Comparison of ENCODE assay signal across 27 mouse cellular contexts in the genomic region with DNA sequence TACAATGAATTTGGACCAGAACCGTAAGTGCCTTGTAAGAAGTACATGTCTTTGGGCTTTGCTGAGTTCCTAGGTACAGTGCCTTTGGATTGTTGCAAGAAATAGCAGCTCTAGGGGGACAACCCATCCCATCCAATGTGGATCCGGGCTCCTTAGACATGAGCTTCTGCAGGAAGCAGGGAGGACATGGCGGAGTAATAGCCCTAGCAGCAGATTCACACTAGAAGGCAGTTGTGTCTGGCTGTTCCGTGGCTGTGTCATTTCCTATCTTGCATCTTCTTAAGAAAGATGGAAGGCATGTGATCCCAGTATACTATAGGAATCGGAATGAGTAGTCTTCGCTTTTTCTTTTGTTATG. TPM values are rescaled to one million over a fixed set of nuclear protein-coding genes. Genes with fewer than 3 reads are reported as not detected.
A peak's percentile ranks its signal among the peaks of the same experiment; 100 is the strongest.
DNase-seq lines count a peak whose midpoint lies in the region; ATAC-seq and TF ChIP-seq lines count a peak whose summit lies in the region.
"Had no signal": no experiment of that assay in that cellular context is flagged by ENCODE, and none has a peak within 500 bp of the region (broad histone marks: within the 10 kb centered on the region; RNA-seq: fewer than 3 reads in every experiment).

No protein-coding gene starts in this region.

- peak; percentile 32; the same call in 1 of the 2 replicates for ATAC-seq in hindbrain, embryonic 11.5 days (ENCODE audit: low FRiP score)
- ATAC-seq in hindbrain, embryonic 14.5 days (ENCODE audit: low FRiP score): no peak
- ATAC-seq in forebrain, embryonic 12.5 days (ENCODE audit: low FRiP score): peak; percentile 20; the same call in 1 of the 2 replicates
- peak; percentile 20; the same call in 1 of the 2 replicates for ATAC-seq in forebrain, embryonic 16.5 days
- ATAC-seq in hindbrain, postnatal 0 days: 0 out of 2 replicates have a peak, but pooled peaks have one; percentile 18
- ATAC-seq: lung, postnatal 0 days had no signal

- H3K4me1 ChIP-seq in hindbrain, embryonic 11.5 days (replicated peaks; ENCODE audit: control insufficient read depth, insufficient read depth, low read length): no peaks in the 10 kb centered on the region
- no peaks in the 10 kb centered on the region for H3K4me1 ChIP-seq in hindbrain, embryonic 14.5 days (replicated peaks; ENCODE audit: control insufficient read depth, insufficient read depth, low read length)
- peaks cover 11% of the 10 kb centered on the region for H3K4me1 ChIP-seq in forebrain, embryonic 12.5 days
- no peaks in the 10 kb centered on the region for H3K4me1 ChIP-seq in forebrain, embryonic 16.5 days (replicated peaks; ENCODE audit: control insufficient read depth, insufficient read depth, low read length)
- no peaks in the 10 kb centered on the region for H3K4me1 ChIP-seq in hindbrain, postnatal 0 days (ENCODE audit: insufficient read depth, low read length)
- H3K4me1 ChIP-seq: embryonic facial prominence, embryonic 12.5 days; heart, embryonic 10.5 days; heart, embryonic 15.5 days; limb, embryonic 10.5 days; limb, embryonic 15.5 days had no signal

- no peak overlapping the region for H3K4me2 ChIP-seq in hindbrain, embryonic 11.5 days (replicated peaks; ENCODE audit: low read depth, low read length)
- no peak overlapping the region; the same call in 1 of the 2 replicates for H3K4me2 ChIP-seq in hindbrain, embryonic 14.5 days (replicated peaks)
- peak overlapping the region; percentile 15; the same call in 1 of the 2 replicates for H3K4me2 ChIP-seq in forebrain, embryonic 12.5 days
- H3K4me2 ChIP-seq in forebrain, embryonic 16.5 days (ENCODE audit: low read length): no peak overlapping the region
- no peak overlapping the region for H3K4me2 ChIP-seq in hindbrain, postnatal 0 days (ENCODE audit: low read depth, low read length)
- H3K4me2 ChIP-seq: embryonic facial prominence, embryonic 12.5 days; heart, embryonic 15.5 days; limb, embryonic 15.5 days; liver, embryonic 13.5 days had no signal

- no peak overlapping the region for H3K9ac ChIP-seq in hindbrain, embryonic 11.5 days (ENCODE audit: low read depth, low read length)
- no peak overlapping the region for H3K9ac ChIP-seq in hindbrain, embryonic 14.5 days
- H3K9ac ChIP-seq in forebrain, embryonic 12.5 days: no peak overlapping the region
- H3K9ac ChIP-seq in forebrain, embryonic 16.5 days (replicated peaks; ENCODE audit: low read depth, low read length): no peak overlapping the region
- no peak overlapping the region for H3K9ac ChIP-seq in hindbrain, postnatal 0 days (replicated peaks; ENCODE audit: low read length)
- H3K9ac ChIP-seq: embryonic facial prominence, embryonic 12.5 days; heart, embryonic 15.5 days; limb, embryonic 15.5 days; liver, embryonic 13.5 days had no signal

- TF ChIP-seq CTCF in hindbrain, postnatal 0 days (IDR thresholded peaks at IDR 0.05; ENCODE audit: low read depth): no peak
- TF ChIP-seq CTCF in gastrocnemius, adult 2 months (IDR thresholded peaks at IDR 0.05): no peak

- intact Hi-C loops in gastrocnemius, adult 2 months (cut with DNase I): no loop called here

- H3K36me3 ChIP-seq in hindbrain, embryonic 11.5 days (ENCODE audit: control insufficient read depth, insufficient read depth, low read length): no peaks in the 10 kb centered on the region
- H3K36me3 ChIP-seq in hindbrain, embryonic 14.5 days (replicated peaks; ENCODE audit: control insufficient read depth, insufficient read depth): no peaks in the 10 kb centered on the region
- no peaks in the 10 kb centered on the region for H3K36me3 ChIP-seq in forebrain, embryonic 12.5 days (replicated peaks)
- no peaks in the 10 kb centered on the region for H3K36me3 ChIP-seq in forebrain, embryonic 16.5 days (ENCODE audit: control insufficient read depth, insufficient read depth)
- H3K36me3 ChIP-seq in hindbrain, postnatal 0 days (ENCODE audit: insufficient read depth, low read length): no peaks in the 10 kb centered on the region
- H3K36me3 ChIP-seq: embryonic facial prominence, embryonic 12.5 days; heart, embryonic 15.5 days; limb, embryonic 10.5 days; limb, embryonic 15.5 days had no signal

- no peak overlapping the region for H3K27ac ChIP-seq in hindbrain, embryonic 11.5 days (ENCODE audit: low read depth, low read length)
- H3K27ac ChIP-seq in hindbrain, embryonic 14.5 days: no peak overlapping the region
- H3K27ac ChIP-seq in forebrain, embryonic 12.5 days: no peak overlapping the region
- H3K27ac ChIP-seq in forebrain, embryonic 16.5 days (ENCODE audit: low read length): no peak overlapping the region
- no peak overlapping the region for H3K27ac ChIP-seq in hindbrain, postnatal 0 days
- H3K27ac ChIP-seq in gastrocnemius, adult 2 months: no peak overlapping the region
- H3K27ac ChIP-seq: embryonic facial prominence, embryonic 12.5 days; heart, embryonic 10.5 days; heart, embryonic 15.5 days; layer of hippocampus, adult 2 months; limb, embryonic 10.5 days; limb, embryonic 15.5 days; liver, embryonic 13.5 days; macrophage had no signal

- H3K9me3 ChIP-seq in hindbrain, embryonic 11.5 days (ENCODE audit: control insufficient read depth, low read length): no peaks in the 10 kb centered on the region
- H3K9me3 ChIP-seq in hindbrain, embryonic 14.5 days (ENCODE audit: control insufficient read depth, low read length): no peaks in the 10 kb centered on the region
- H3K9me3 ChIP-seq in forebrain, embryonic 12.5 days: no peaks in the 10 kb centered on the region
- H3K9me3 ChIP-seq in forebrain, embryonic 16.5 days (ENCODE audit: control insufficient read depth, low read length): no peaks in the 10 kb centered on the region
- H3K9me3 ChIP-seq in hindbrain, postnatal 0 days (ENCODE audit: low read length): no peaks in the 10 kb centered on the region
- H3K9me3 ChIP-seq: embryonic facial prominence, embryonic 12.5 days; G1E; heart, embryonic 10.5 days; heart, embryonic 15.5 days; limb, embryonic 10.5 days; limb, embryonic 15.5 days; liver, embryonic 13.5 days had no signal

- 90% methylated on average over 6 of the region's 6 CpGs for WGBS in hindbrain, embryonic 11.5 days
- WGBS in hindbrain, embryonic 14.5 days: 85% methylated on average over 6 of the region's 6 CpGs
- WGBS in forebrain, embryonic 12.5 days: 85% methylated on average over 6 of the region's 6 CpGs
- WGBS in forebrain, embryonic 16.5 days: 76% methylated on average over 6 of the region's 6 CpGs
- 81% methylated on average over 6 of the region's 6 CpGs for WGBS in hindbrain, postnatal 0 days

- no peaks in the 10 kb centered on the region for H3K27me3 ChIP-seq in hindbrain, embryonic 11.5 days (ENCODE audit: control insufficient read depth, insufficient read depth, low read length)
- H3K27me3 ChIP-seq in hindbrain, embryonic 14.5 days (ENCODE audit: control insufficient read depth, insufficient read depth, low read length): no peaks in the 10 kb centered on the region
- H3K27me3 ChIP-seq in forebrain, embryonic 12.5 days: no peaks in the 10 kb centered on the region
- no peaks in the 10 kb centered on the region for H3K27me3 ChIP-seq in forebrain, embryonic 16.5 days (replicated peaks; ENCODE audit: control insufficient read depth, insufficient read depth, low read length)
- H3K27me3 ChIP-seq in hindbrain, postnatal 0 days (ENCODE audit: insufficient read depth, low read length): no peaks in the 10 kb centered on the region
- H3K27me3 ChIP-seq: embryonic facial prominence, embryonic 12.5 days; heart, embryonic 15.5 days; limb, embryonic 15.5 days; liver, embryonic 13.5 days had no signal

- H3K4me3 ChIP-seq in hindbrain, embryonic 11.5 days (ENCODE audit: low read depth, low read length): no peak overlapping the region
- H3K4me3 ChIP-seq in hindbrain, embryonic 14.5 days (replicated peaks; ENCODE audit: low read length): no peak overlapping the region
- no peak overlapping the region for H3K4me3 ChIP-seq in forebrain, embryonic 12.5 days (replicated peaks)
- no peak overlapping the region for H3K4me3 ChIP-seq in forebrain, embryonic 16.5 days (replicated peaks; ENCODE audit: low read length)
- no peak overlapping the region for H3K4me3 ChIP-seq in hindbrain, postnatal 0 days (ENCODE audit: low read length)
- no peak overlapping the region for H3K4me3 ChIP-seq in gastrocnemius, adult 2 months
- H3K4me3 ChIP-seq: embryonic facial prominence, embryonic 12.5 days; heart, embryonic 10.5 days; heart, embryonic 15.5 days; layer of hippocampus, adult 2 months; limb, embryonic 10.5 days; limb, embryonic 15.5 days; liver, embryonic 13.5 days had no signal

- no peak for DNase-seq in hindbrain, embryonic 11.5 days (ENCODE audit: low spot score)
- no peak for DNase-seq in hindbrain, embryonic 14.5 days (ENCODE audit: low spot score)
- DNase-seq in hindbrain, postnatal 0 days (ENCODE audit: low spot score): no peak
- no peak for DNase-seq in gastrocnemius, adult 2 months
- no peak for DNase-seq in spleen, adult 12 weeks (ENCODE audit: low spot score)
- DNase-seq in layer of hippocampus, postnatal 14 days (ENCODE audit: low spot score in 2 of 2): no peak
- DNase-seq: adrenal gland, postnatal 10 days; cerebellum, adult 9-10 months; cerebellum, postnatal 36 days; gastrocnemius, postnatal 14 days; heart, adult 11 months; layer of hippocampus, postnatal 36 days; liver, embryonic 13.5 days; right cerebral cortex, postnatal 4 days; thymus, adult 2 months; thymus, postnatal 36 days had no signal

RNA-seq across cellular contexts. Expression of a gene that starts 32.9 kb away (rescaled TPM):
- 9.5 and 10.3 TPM in 2 replicates for polyA plus RNA-seq in hindbrain, embryonic 11.5 days (2014; fragmentation: Nextera tagmentation; extraction: Ambion mirVana)
- polyA plus RNA-seq in hindbrain, embryonic 14.5 days (2014; fragmentation: Nextera tagmentation; extraction: Ambion mirVana): 4.8 and 6.0 TPM in 2 replicates
- polyA plus RNA-seq in forebrain, embryonic 12.5 days (2016; fragmentation: Nextera tagmentation; extraction: Ambion mirVana): 6.3 and 6.5 TPM in 2 replicates
- 3.4 and 4.0 TPM in 2 replicates for polyA plus RNA-seq in forebrain, embryonic 16.5 days (2015; fragmentation: Nextera tagmentation; extraction: Ambion mirVana)
- total RNA-seq in hindbrain, postnatal 0 days (2014; rRNA removed): 3.3 and 4.1 TPM in 2 replicates
- polyA plus RNA-seq in hindbrain, postnatal 0 days (2015; fragmentation: Nextera tagmentation; extraction: Ambion mirVana): 5.0 and 6.0 TPM in 2 replicates
- 1 to 10 TPM; 1.9 to 2.7 TPM for total RNA-seq in gastrocnemius, adult 2 months (2021)
- total RNA-seq in layer of hippocampus, postnatal 14 days (2021): 1 to 10 TPM; 1.5 to 1.7 TPM
